ENCODE assay signal across 8 mouse cellular contexts in genomic region chr13:91371596-91371987, GRCm38 (mm10).
DNase-seq lines count a peak whose midpoint lies in the region; ATAC-seq and TF ChIP-seq lines count a peak whose summit lies in the region.

No protein-coding gene starts in this region.

- ATAC-seq in liver, embryonic 14.5 days (ENCODE audit: insufficient read depth) = no peak
- ATAC-seq in stomach, postnatal 0 days (ENCODE audit: low FRiP score, low TSS enrichment) = no peak

- peak overlapping the region; percentile 92 for H3K4me2 ChIP-seq in liver, embryonic 14.5 days (ENCODE audit: low read depth)
- H3K4me2 ChIP-seq in stomach, postnatal 0 days (replicated peaks; ENCODE audit: low read depth) = 0 out of 2 replicates have a peak overlapping the region, but pooled peaks have one; percentile 0

- peak overlapping the region; percentile 84 for H3K9ac ChIP-seq in liver, embryonic 14.5 days (replicated peaks)
- no peak overlapping the region for H3K9ac ChIP-seq in stomach, postnatal 0 days (ENCODE audit: low read length)

- no peak for TF ChIP-seq CTCF in gastrocnemius, adult 2 months (IDR thresholded peaks at IDR 0.05)
- no peak for TF ChIP-seq CTCF in liver, embryonic 14.5 days (IDR thresholded peaks at IDR 0.05; ENCODE audit: low read depth)
- TF ChIP-seq CTCF in stomach, postnatal 0 days (IDR thresholded peaks at IDR 0.05; ENCODE audit: low read depth) = no peak

- intact Hi-C loops in gastrocnemius, adult 2 months (cut with DNase I) = loop anchor here (1.0 to 5.0 kb wide), 3 partner anchors 50 to 266 kb away; partner anchors contain the start of gene Ssbp2

- no peaks in the 10 kb centered on the region for H3K36me3 ChIP-seq in liver, embryonic 14.5 days (replicated peaks; ENCODE audit: control insufficient read depth, insufficient read depth, low read depth)
- no peaks in the 10 kb centered on the region for H3K36me3 ChIP-seq in stomach, postnatal 0 days (ENCODE audit: control insufficient read depth, insufficient read depth, low read length)

- DNase-seq in gastrocnemius, adult 2 months = no peak
- no peak for DNase-seq in gastrocnemius, postnatal 25 days
- DNase-seq in thymus, postnatal 25 days = peak; percentile 16
- DNase-seq in thymus, postnatal 36 days = no peak
- DNase-seq in liver, embryonic 14.5 days (ENCODE audit: low read depth in 3 of 3, low spot score in 3 of 3) = no peak
- DNase-seq in stomach, postnatal 0 days (ENCODE audit: low spot score) = no peak
- DNase-seq in layer of hippocampus, postnatal 10 days (ENCODE audit: low spot score in 2 of 2) = no peak
- no peak for DNase-seq in urinary bladder, postnatal 10 days (ENCODE audit: low spot score)

- peak overlapping the region; percentile 94 for H3K27ac ChIP-seq in gastrocnemius, adult 2 months
- H3K27ac ChIP-seq in liver, embryonic 14.5 days = peak overlapping the region; percentile 76; the same call in 1 of the 2 replicates
- H3K27ac ChIP-seq in stomach, postnatal 0 days (replicated peaks) = peak overlapping the region; percentile 50

- peak overlapping the region; percentile 69 for H3K4me3 ChIP-seq in gastrocnemius, adult 2 months
- peak overlapping the region in 1 of 2 experiments; percentile 67; a peak in 2 of 4 replicates for H3K4me3 ChIP-seq in liver, embryonic 14.5 days (ENCODE audit: insufficient read depth in 1 of 2, low read depth in 2 of 2, low read length in 2 of 2)
- no peak overlapping the region for H3K4me3 ChIP-seq in stomach, postnatal 0 days (ENCODE audit: low read depth, low read length)

- H3K4me1 ChIP-seq in liver, embryonic 14.5 days (replicated peaks; ENCODE audit: control insufficient read depth in 2 of 2, insufficient read depth in 2 of 2, low read length in 1 of 2) = peaks cover 16 to 27% of the 10 kb centered on the region in 2 experiments
- peaks cover 5% of the 10 kb centered on the region; the same call in 1 of the 2 replicates for H3K4me1 ChIP-seq in stomach, postnatal 0 days (replicated peaks; ENCODE audit: control insufficient read depth, insufficient read depth)

- no peaks in the 10 kb centered on the region for H3K9me3 ChIP-seq in liver, embryonic 14.5 days (ENCODE audit: control insufficient read depth, low read length)
- no peaks in the 10 kb centered on the region for H3K9me3 ChIP-seq in stomach, postnatal 0 days (ENCODE audit: control insufficient read depth, low read length)

- WGBS in liver, embryonic 14.5 days (ENCODE audit: insufficient replicate concordance) = 30% methylated on average over 2 of the region's 2 CpGs
- 26% methylated on average over 2 of the region's 2 CpGs for WGBS in stomach, postnatal 0 days

- H3K27me3 ChIP-seq in liver, embryonic 14.5 days (ENCODE audit: control insufficient read depth, insufficient read depth, low read length) = no peaks in the 10 kb centered on the region
- no peaks in the 10 kb centered on the region for H3K27me3 ChIP-seq in stomach, postnatal 0 days (ENCODE audit: control insufficient read depth, insufficient read depth, low read length)

- no peak for TF ChIP-seq EP300 in liver, embryonic 14.5 days (IDR thresholded peaks at IDR 0.05; ENCODE audit: low read depth)
- TF ChIP-seq EP300 in stomach, postnatal 0 days (optimal IDR thresholded peaks at IDR 0.05) = no peak
